Mouse (Mus musculus) spleen, postnatal 0 days (tissue): ENCODE measurements around the gene 9030612E09Rik. TPM values are rescaled to one million over a fixed set of nuclear protein-coding genes. Genes with fewer than 3 reads are reported as not detected.

Experiments
- polyA plus RNA-seq: library from polyadenylated mRNA; unstranded; fragments of >200 nt; fragmentation: Nextera tagmentation; extraction: Ambion mirVana; gene quantifications from 2 replicates; pipeline ENCODE4 v1.2.1, GENCODE M21; 2015

Gene 9030612E09Rik
- polyA plus RNA-seq, result not detected in 2 replicates

DNA sequence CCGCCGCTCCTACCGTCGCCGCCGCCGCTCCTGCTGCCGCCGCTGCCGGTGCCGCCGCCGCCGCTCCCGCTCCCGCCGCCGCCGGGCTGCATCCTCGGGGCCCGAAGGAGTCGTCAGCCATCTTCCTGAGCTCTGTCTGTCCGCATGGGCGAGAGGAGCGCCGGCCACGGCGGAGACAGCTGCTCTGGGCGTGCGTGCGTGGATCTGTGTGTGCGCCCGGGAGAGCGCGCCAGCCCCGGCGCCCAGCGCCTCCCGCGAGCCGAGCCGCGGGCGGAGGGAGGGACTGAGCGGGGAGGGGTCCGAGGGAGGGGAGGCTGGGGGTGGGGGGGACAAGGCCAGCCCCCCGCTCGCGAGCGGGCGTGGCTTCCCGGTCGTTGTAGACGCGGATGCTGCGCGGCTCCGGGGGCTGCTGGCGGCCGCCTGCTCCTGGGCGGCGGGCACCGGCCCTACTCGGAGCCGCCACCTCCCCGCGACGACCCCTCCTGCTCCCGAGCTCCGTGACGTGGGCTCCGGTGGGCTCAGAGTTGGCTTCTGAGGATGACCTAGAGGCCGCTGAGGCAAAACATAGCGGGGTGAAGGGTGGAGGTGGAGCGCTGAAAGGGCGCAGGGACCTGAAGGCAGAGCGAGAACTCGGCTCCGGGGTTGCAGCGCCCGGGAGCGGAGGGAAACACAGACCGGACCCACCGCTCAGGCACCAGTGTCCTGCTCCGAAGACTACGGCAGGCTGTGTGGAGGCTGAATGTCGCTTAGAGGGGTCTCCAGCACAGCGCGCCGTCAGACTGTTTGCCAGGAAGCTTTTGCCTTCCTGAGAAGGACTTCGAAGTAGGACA lies at the start of gene 9030612E09Rik, which contains the start of gene Sobp:
9030612E09Rik (plus strand) TSS at position 379 of the 830 bp plus-strand sequence.
Sobp (minus strand) TSS at position 205 of the 830 bp plus-strand sequence.

DNA sequence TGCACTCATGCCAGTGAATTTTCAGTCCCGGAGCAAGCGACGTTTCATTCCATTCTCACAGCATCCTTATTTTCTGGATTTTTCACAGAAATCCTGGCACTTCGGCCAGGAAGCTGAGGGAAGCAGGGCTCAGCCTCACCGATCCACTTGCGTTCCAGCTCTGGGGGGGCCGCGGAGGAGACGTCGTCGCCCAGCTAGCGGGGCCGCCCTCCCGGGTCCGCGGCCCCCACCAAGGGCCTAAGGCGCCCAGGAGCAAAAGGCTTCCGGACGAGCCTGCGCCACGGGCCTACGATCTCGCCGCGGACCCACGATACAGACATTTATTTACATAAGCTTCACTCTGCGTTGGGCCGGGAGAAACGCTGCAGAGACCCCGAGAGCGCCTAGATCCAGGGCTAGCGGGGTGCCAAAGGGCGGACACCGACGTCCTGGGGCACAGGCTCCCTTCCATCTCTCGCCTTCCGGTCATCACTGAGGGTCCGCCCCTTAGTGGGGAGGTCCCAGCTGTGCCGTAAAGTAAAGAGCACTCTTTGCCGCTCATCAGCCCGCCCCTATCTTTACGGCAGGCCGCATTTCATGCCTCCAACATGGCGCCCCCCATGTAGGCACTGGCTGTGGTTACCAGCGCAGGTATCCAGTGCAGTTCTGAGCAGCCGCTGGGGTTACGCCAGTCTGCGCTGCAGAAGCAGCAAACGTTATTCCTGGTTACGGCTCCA lies 46.6 kb downstream of the 9030612E09Rik start, which contains the start of gene Pdss2:
Pdss2 (plus strand) TSS at position 577 of the 716 bp plus-strand sequence.

Other genes with a start within 250 kb of the 9030612E09Rik start
- 0.08 TPM in 1 of 2 replicates, not detected in the other for gene Sobp, start 174 bp upstream of the 9030612E09Rik start, polyA plus RNA-seq
- gene Pdss2, start 46.8 kb downstream of the 9030612E09Rik start, polyA plus RNA-seq, result 5.3 and 5.8 TPM in 2 replicates